Comparison of ENCODE assay signal across 22 mouse cellular contexts in the genomic region with DNA sequence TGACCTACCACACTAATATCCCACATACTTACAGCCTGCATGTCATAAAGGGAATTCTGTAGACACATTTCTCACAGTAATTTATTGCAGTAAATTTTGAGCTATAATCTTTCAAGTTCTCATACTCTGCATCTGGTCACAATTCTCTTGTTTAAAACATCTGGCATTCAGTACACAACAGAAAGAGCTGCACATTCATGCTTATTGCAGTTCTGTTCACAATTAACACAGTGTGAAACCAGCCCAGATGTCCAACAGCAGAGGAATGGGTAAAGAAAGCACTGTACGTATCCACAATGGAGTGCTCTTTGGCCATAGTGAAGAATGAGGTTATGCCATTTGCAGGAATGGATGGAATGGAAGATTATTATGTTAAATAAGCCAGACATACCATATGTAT.
"Had no signal": no experiment of that assay in that cellular context is flagged by ENCODE, and none has a peak within 500 bp of the region (broad histone marks: within the 10 kb centered on the region; RNA-seq: fewer than 3 reads in every experiment).

No protein-coding gene starts in this region.

- H3K9ac ChIP-seq: kidney, embryonic 15.5 days; liver, embryonic 12.5 days; liver, embryonic 15.5 days; midbrain, embryonic 15.5 days; neural tube, embryonic 12.5 days; neural tube, embryonic 15.5 days had no signal

- H3K4me1 ChIP-seq: kidney, embryonic 15.5 days; midbrain, embryonic 15.5 days; neural tube, embryonic 12.5 days; neural tube, embryonic 15.5 days had no signal

- H3K4me2 ChIP-seq: kidney, embryonic 15.5 days; liver, embryonic 12.5 days; liver, embryonic 15.5 days; midbrain, embryonic 11.5 days; midbrain, embryonic 15.5 days; neural tube, embryonic 12.5 days; neural tube, embryonic 15.5 days had no signal

- DNase-seq: kidney, adult 2 months; kidney, postnatal 10 days; kidney, postnatal 36 days; layer of hippocampus, postnatal 36 days; liver; lung, adult 18-20 months; lung, postnatal 14 days; lung, postnatal 4 days; right cerebral cortex, postnatal 14 days; right cerebral cortex, postnatal 4 days; thymus, adult 2 months; thymus, postnatal 14 days; thymus, postnatal 4 days had no signal

- ATAC-seq: liver, embryonic 12.5 days; midbrain, embryonic 15.5 days had no signal

- H3K27ac ChIP-seq: kidney, embryonic 15.5 days; left cerebral cortex, adult 2 months; liver, embryonic 12.5 days; liver, embryonic 15.5 days; midbrain, embryonic 15.5 days; neural tube, embryonic 12.5 days; neural tube, embryonic 15.5 days; stomach, postnatal 0 days had no signal

- H3K9me3 ChIP-seq: kidney, embryonic 15.5 days; liver, embryonic 12.5 days; liver, embryonic 15.5 days; midbrain, embryonic 15.5 days; neural tube, embryonic 12.5 days; neural tube, embryonic 15.5 days had no signal

- H3K36me3 ChIP-seq: kidney, embryonic 15.5 days; liver, embryonic 12.5 days; liver, embryonic 15.5 days; midbrain, embryonic 15.5 days; neural tube, embryonic 12.5 days; neural tube, embryonic 15.5 days had no signal

- H3K27me3 ChIP-seq: kidney, embryonic 15.5 days; liver, embryonic 12.5 days; liver, embryonic 15.5 days; midbrain, embryonic 15.5 days; neural tube, embryonic 12.5 days; neural tube, embryonic 15.5 days had no signal

- H3K4me3 ChIP-seq: kidney, embryonic 15.5 days; left cerebral cortex, adult 2 months; liver, embryonic 12.5 days; liver, embryonic 15.5 days; midbrain, embryonic 15.5 days; neural tube, embryonic 12.5 days; neural tube, embryonic 15.5 days had no signal
